Mouse (Mus musculus) liver, postnatal 0 days (tissue): ENCODE measurements around the gene Tedc2. TPM values are rescaled to one million over a fixed set of nuclear protein-coding genes. Genes with fewer than 3 reads are reported as not detected.

ENCODE experiments used
- ATAC-seq: fragments of 200-750 bp; cut with Nextera tagmentation; 2 replicates; pipeline ENCODE4 v1.8.0; 2017; ENCODE audit warnings: mild to moderate bottlenecking, moderate library complexity
- DNase-seq: peaks from one replicate; pipeline ENCODE4 v3.0.0-alpha.2; 2016
- H3K27ac ChIP-seq: fragments of 300-500 bp; sonication (generic); 2 replicates; pipeline ENCODE4 v1.5.1; 2014; ENCODE audit warnings: antibody characterized with exemption, moderate library complexity, mild to moderate bottlenecking, low read depth
- H3K27me3 ChIP-seq: fragments of 300-500 bp; sonication (generic); 2 replicates; pipeline ENCODE4 v1.6.1; 2014; ENCODE audit warnings: low read length, control low read depth, mixed read lengths; ENCODE audit not compliant: insufficient read depth
- H3K36me3 ChIP-seq: fragments of 300-500 bp; sonication (generic); replicated peaks from 2 replicates; pipeline ENCODE4 v1.6.1; 2014; ENCODE audit warnings: mild to moderate bottlenecking, control low read depth, low read length, moderate library complexity, mixed read lengths; ENCODE audit not compliant: insufficient read depth
- H3K4me1 ChIP-seq: fragments of 300-500 bp; sonication (generic); 2 replicates; pipeline ENCODE4 v1.6.1; 2014; ENCODE audit warnings: antibody characterized with exemption, mild to moderate bottlenecking, control low read depth; ENCODE audit not compliant: insufficient read depth
- H3K4me2 ChIP-seq: fragments of 300-500 bp; sonication (generic); 2 replicates; pipeline ENCODE4 v1.6.1; 2014; ENCODE audit warnings: low read depth, mild to moderate bottlenecking, low read length, moderate library complexity, mixed read lengths
- H3K4me3 ChIP-seq: fragments of 300-500 bp; sonication (generic); 2 replicates; pipeline ENCODE4 v1.5.1; 2014; ENCODE audit warnings: low read depth, low read length
- H3K9ac ChIP-seq: fragments of 300-500 bp; sonication (generic); replicated peaks from 2 replicates; pipeline ENCODE4 v1.6.1; 2014; ENCODE audit warnings: mild to moderate bottlenecking, moderate library complexity
- H3K9me3 ChIP-seq: fragments of 300-500 bp; sonication (generic); 2 replicates; pipeline ENCODE4 v1.6.1; 2016; ENCODE audit warnings: mild to moderate bottlenecking, control low read depth, low read length, mixed read lengths
- CTCF ChIP-seq: sonication (generic); IDR thresholded peaks from 2 replicates; pipeline ENCODE4 v1.5.1; 2016; ENCODE audit warnings: antibody characterized with exemption, low read depth
- EP300 ChIP-seq: IDR thresholded peaks from 2 replicates; pipeline ENCODE4 v1.6.1; 2016; ENCODE audit warnings: antibody characterized with exemption, low read depth, mild to moderate bottlenecking
- WGBS: fragments of 180-500 bp; shearing (Covaris S2); extraction: QIAGEN DNeasy Blood & Tissue Kit; methylation state at CpG from one replicate; pipeline ENCODE4 v1.1.7; 2014; ENCODE audit not compliant: insufficient replicate concordance; 5-methylcytosine and 5-hydroxymethylcytosine counted together
- polyA plus RNA-seq: library from polyadenylated mRNA; unstranded; fragments of >200 nt; fragmentation: Nextera tagmentation; extraction: Ambion mirVana; gene quantifications from 2 replicates; pipeline ENCODE4 v1.2.1, GENCODE M21; 2015

The Tedc2 gene
- polyA plus RNA-seq, 1 experiment from 2014 or later, result 7.4 TPM

DNA sequence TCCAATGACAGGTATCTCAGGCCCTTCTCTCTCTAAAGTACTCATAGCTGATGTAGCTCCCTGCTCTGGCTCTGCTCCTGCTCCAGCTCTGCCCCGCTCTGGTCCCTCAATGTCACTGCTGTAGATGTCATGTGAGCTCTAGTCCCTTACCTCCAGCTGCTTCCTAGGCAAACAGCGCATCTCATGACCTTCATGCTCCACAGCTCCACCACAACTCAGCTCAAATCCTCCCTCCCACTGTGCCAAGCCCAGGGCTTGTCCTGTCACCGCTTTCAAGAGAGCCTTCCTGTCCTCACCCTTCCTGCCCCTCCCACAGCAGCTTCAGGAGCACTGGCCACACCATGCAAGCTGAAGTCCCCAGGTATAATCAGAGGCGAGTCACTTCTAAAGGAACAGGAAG, 20.9 kb downstream of the Tedc2 start:
- Histone ChIP-seq H3K4me2 (peak overlapping the region; percentile 57), H3K27me3 (no peaks in the 10 kb centered on the region), H3K27ac (peak overlapping the region; percentile 37), H3K4me1 (peaks cover 85% of the 10 kb centered on the region), H3K36me3 (peaks cover 17% of the 10 kb centered on the region), H3K9ac (peak overlapping the region; percentile 9; the same call in 1 of the 2 replicates), H3K4me3 (no peak overlapping the region), H3K9me3 (no peaks in the 10 kb centered on the region)
- ATAC-seq, result no peak
- DNase-seq, result no peak
- TF ChIP-seq EP300 (no peak), CTCF (no peak)
- 56% methylated on average over 4 of the region's 4 CpGs for WGBS

DNA sequence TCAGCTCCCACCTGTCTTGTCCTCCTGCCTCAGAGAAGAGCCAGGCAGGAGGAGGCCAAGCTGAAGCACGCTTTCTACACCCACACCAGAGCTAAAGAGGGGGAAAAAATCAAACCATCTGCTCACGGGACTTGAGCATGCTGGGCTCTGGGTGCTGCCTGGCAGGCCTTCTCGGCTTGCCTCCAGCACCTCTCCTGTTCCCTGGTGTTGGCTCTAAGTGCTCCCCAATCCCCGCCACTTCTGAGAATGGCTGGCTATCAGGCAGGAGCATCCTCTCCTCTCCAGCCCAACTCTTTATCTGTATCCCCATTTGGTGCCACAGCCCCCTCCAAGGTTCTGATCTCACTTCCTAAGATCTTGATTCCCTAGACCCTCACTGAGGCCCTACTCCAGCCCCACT, 21.4 kb downstream of the Tedc2 start:
- no peaks in the 10 kb centered on the region for H3K9me3 ChIP-seq
- H3K27ac ChIP-seq, result peak overlapping the region; percentile 37
- peaks cover 19% of the 10 kb centered on the region for H3K36me3 ChIP-seq
- H3K9ac ChIP-seq, result peak overlapping the region; percentile 34; the same call in 1 of the 2 replicates
- H3K4me3 ChIP-seq, result no peak overlapping the region
- no peak for DNase-seq
- peak overlapping the region; percentile 57 for H3K4me2 ChIP-seq
- TF ChIP-seq CTCF (no peak), EP300 (peak; percentile 55; the same call in 1 of the 2 replicates)
- H3K4me1 ChIP-seq, result peaks cover 84% of the 10 kb centered on the region
- no peaks in the 10 kb centered on the region for H3K27me3 ChIP-seq
- ATAC-seq, result no peak; the same call in 1 of the 2 replicates
- 57% methylated on average over 4 of the region's 4 CpGs for WGBS

DNA sequence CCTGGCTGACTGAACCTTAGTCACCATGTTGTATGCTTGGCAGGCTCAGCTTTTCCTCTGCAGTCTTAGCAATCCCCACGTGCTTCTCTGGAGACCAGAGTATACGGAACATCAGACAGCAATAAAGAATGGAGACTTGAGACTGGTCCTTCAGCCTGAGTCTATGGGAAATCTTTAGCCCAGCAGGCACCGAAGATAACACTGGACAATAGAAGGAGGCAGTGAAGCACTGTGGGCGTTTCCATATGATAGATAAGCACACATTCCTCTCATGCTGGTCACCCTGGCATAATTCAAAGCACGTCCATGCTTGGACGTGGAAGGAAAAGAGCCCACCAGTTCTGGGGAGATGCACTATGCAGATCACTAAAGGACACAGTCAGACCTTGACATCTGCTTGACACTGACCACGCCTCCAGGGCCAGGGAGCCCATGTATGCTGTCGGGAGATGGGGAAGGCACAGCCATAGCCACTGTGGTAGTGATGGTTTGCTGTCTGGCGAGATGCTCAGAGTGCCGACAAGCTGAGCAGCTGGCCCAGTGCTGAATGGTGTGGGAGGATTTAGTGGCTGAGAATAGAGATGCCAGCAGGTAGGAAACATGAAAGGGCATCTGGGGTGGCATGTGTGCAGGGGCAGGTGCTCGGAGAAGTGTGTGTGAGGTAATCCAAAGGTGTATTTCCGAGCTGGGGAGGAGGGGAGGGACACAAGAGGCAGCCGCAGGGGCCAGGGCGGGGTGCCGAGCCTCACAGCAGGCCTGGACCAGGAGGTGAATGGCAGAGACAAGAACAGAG, 23.4 kb downstream of the Tedc2 start:
- Histone ChIP-seq H3K36me3 (peaks cover 25% of the 10 kb centered on the region), H3K9ac (no peak overlapping the region), H3K27me3 (no peaks in the 10 kb centered on the region), H3K27ac (no peak overlapping the region), H3K4me3 (no peak overlapping the region), H3K9me3 (no peaks in the 10 kb centered on the region), H3K4me1 (peaks cover 82% of the 10 kb centered on the region), H3K4me2 (0 out of 2 replicates have a peak overlapping the region, but pooled peaks have one; percentile 11)
- TF ChIP-seq EP300 (no peak), CTCF (no peak)
- 60% methylated on average over 15 of the region's 15 CpGs for WGBS
- DNase-seq, result no peak
- ATAC-seq, result peak; percentile 47

DNA sequence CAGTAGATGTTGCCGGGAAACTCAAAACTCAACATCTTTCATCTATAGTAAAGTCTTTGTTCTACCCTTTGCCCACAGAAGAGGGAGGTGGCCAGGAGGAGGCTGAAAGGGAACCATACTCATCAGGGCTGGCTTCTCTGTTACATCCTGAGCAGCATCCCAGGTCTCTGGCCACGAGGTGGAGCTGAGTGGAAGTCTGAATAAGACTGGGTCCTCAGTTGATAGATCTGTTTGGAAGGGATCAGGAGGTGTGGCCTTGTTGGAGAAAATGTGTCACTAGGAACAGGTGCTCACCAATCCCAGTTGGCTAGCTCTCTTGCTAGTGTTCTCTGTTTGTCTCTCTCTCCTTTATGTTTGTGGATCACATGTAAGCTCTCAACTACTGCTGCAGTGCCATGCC, 25.3 kb downstream of the Tedc2 start:
- H3K4me1 ChIP-seq, result peaks cover 71% of the 10 kb centered on the region
- no peak overlapping the region for H3K27ac ChIP-seq
- no peak overlapping the region for H3K4me2 ChIP-seq
- ATAC-seq (no peak), DNase-seq (no peak)
- WGBS, result 59% methylated on average over 2 of the region's 2 CpGs
- TF ChIP-seq EP300, result no peak
- TF ChIP-seq CTCF, result peak; percentile 29
- no peak overlapping the region for H3K4me3 ChIP-seq
- no peaks in the 10 kb centered on the region for H3K27me3 ChIP-seq
- no peak overlapping the region for H3K9ac ChIP-seq
- H3K9me3 ChIP-seq, result no peaks in the 10 kb centered on the region
- peaks cover 21% of the 10 kb centered on the region for H3K36me3 ChIP-seq

DNA sequence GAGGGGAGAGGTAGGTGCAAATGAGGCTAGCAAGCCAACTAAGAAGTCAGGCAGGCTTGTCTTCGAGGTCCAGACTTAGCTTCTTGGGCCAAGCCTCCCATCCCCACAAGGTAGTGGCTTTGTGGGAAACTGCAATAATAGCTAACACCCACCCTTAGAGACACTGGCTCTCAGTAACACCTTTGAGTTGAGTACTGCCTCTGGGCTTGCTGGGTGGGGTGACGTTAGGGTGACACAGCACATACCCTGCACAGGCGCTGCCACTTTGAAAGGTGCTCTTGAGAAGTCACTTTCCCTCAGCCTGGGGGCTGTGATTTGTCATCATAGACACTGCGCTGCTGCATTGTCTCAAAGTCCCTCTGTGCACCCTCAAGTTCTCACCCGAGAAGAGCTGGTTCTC, 26.9 kb downstream of the Tedc2 start:
- H3K4me3 ChIP-seq, result no peak overlapping the region
- ATAC-seq, result 0 out of 2 replicates have a peak, but pooled peaks have one; percentile 48
- no peak overlapping the region for H3K9ac ChIP-seq
- no peak for TF ChIP-seq EP300
- TF ChIP-seq CTCF, result no peak
- WGBS, result 75% methylated on average over 5 of the region's 5 CpGs
- H3K4me1 ChIP-seq, result peaks cover 56% of the 10 kb centered on the region
- 0 out of 2 replicates have a peak overlapping the region, but pooled peaks have one; percentile 0 for H3K4me2 ChIP-seq
- H3K9me3 ChIP-seq, result no peaks in the 10 kb centered on the region
- peak overlapping the region; percentile 53; the same call in 1 of the 2 replicates for H3K27ac ChIP-seq
- no peaks in the 10 kb centered on the region for H3K27me3 ChIP-seq
- peaks cover 24% of the 10 kb centered on the region for H3K36me3 ChIP-seq
- no peak for DNase-seq

DNA sequence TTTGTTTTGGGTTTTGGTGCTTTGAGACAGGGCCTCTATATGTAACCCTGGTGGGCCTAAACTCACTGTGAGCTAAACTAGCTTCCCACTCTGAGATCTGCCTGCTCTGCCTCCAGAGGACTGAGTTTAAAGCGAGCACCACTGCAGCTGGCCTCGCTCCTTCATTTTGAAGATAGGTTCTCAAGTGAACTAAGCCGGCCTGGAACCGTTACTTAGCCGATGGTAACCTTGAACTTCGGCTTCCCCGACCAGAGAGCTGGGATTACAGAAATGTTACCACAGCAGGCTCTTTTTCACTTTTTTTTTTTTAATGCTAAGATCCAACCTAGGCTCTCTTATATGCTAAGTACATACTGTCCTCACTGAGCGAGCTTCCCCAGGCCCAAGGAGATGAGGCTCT, 27.4 kb downstream of the Tedc2 start:
- Histone ChIP-seq H3K9me3 (no peaks in the 10 kb centered on the region), H3K4me2 (0 out of 2 replicates have a peak overlapping the region, but pooled peaks have one; percentile 0), H3K36me3 (peaks cover 24% of the 10 kb centered on the region), H3K9ac (no peak overlapping the region), H3K4me1 (peaks cover 53% of the 10 kb centered on the region), H3K27ac (peak overlapping the region; percentile 53), H3K27me3 (no peaks in the 10 kb centered on the region), H3K4me3 (no peak overlapping the region)
- 78% methylated on average over 8 of the region's 8 CpGs for WGBS
- ATAC-seq, result no peak
- TF ChIP-seq EP300 (no peak), CTCF (no peak)
- DNase-seq, result no peak
